Mouse (Mus musculus) limb, embryonic 11.5 days (tissue): ENCODE measurements around the gene Nucks1. TPM values are rescaled to one million over a fixed set of nuclear protein-coding genes. Genes with fewer than 3 reads are reported as not detected.

Experiments
- ATAC-seq: fragments of 200-750 bp; cut with Nextera tagmentation; 2 replicates; pipeline ENCODE4 v1.8.0; 2017; ENCODE audit warnings: low read depth; ENCODE audit not compliant: insufficient number of reproducible peaks, low FRiP score, low TSS enrichment
- DNase-seq: peaks from one replicate; pipeline ENCODE4 v3.0.0-alpha.2; 2015; ENCODE audit warnings: low spot score
- H3K27ac ChIP-seq: fragments of 300-500 bp; sonication (generic); replicated peaks from 2 replicates; pipeline ENCODE4 v1.5.1; 2014; ENCODE audit warnings: low read depth, mild to moderate bottlenecking, low read length
- H3K27me3 ChIP-seq: fragments of 300-500 bp; sonication (generic); 2 replicates; pipeline ENCODE4 v1.6.1; 2014; ENCODE audit warnings: mild to moderate bottlenecking, low read length, mixed read lengths; ENCODE audit not compliant: control insufficient read depth, insufficient read depth
- H3K36me3 ChIP-seq: fragments of 300-500 bp; sonication (generic); 2 replicates; pipeline ENCODE4 v1.6.1; 2014; ENCODE audit warnings: mild to moderate bottlenecking, low read length, moderate library complexity, mixed read lengths; ENCODE audit not compliant: control insufficient read depth, insufficient read depth
- H3K4me1 ChIP-seq: fragments of 300-500 bp; sonication (generic); 2 replicates; pipeline ENCODE4 v1.6.1; 2014; ENCODE audit warnings: low read length, mixed read lengths; ENCODE audit not compliant: control insufficient read depth, insufficient read depth
- H3K4me2 ChIP-seq: fragments of 300-500 bp; sonication (generic); 2 replicates; pipeline ENCODE4 v1.6.1; 2014; ENCODE audit warnings: low read depth, mild to moderate bottlenecking, moderate library complexity; ENCODE audit not compliant: severe bottlenecking
- H3K4me3 ChIP-seq: fragments of 300-500 bp; sonication (generic); 2 replicates; pipeline ENCODE4 v1.5.1; 2014; ENCODE audit warnings: low read depth, low read length
- H3K9ac ChIP-seq: fragments of 300-500 bp; sonication (generic); 2 replicates; pipeline ENCODE4 v1.6.1; 2014; ENCODE audit warnings: mild to moderate bottlenecking, low read length
- H3K9me3 ChIP-seq: fragments of 300-500 bp; sonication (generic); 2 replicates; pipeline ENCODE4 v1.6.1; 2016; ENCODE audit warnings: low read length; ENCODE audit not compliant: control insufficient read depth
- whole genome bisulfite sequencing: fragments of 180-500 bp; shearing (Covaris S2); extraction: QIAGEN DNeasy Blood & Tissue Kit; methylation state at CpG from one replicate; pipeline ENCODE4 v1.1.7; 2014; 5-methylcytosine and 5-hydroxymethylcytosine counted together
- polyA plus RNA-seq: library from polyadenylated mRNA; unstranded; fragments of >200 nt; fragmentation: Nextera tagmentation; extraction: Ambion mirVana; gene quantifications from 2 replicates; pipeline ENCODE4 v1.2.1, GENCODE M21; 2014

The Nucks1 gene
- polyA plus RNA-seq, 1 experiment from 2014 or later, result 63.4 TPM

GRCm38 (mm10) chr1:131954242-131954865 is 44.0 kb downstream of the Nucks1 start:
- H3K36me3 ChIP-seq, result no peaks in the 10 kb centered on the region
- no peak for ATAC-seq
- no peak overlapping the region for H3K9ac ChIP-seq
- H3K4me2 ChIP-seq, result no peak overlapping the region
- no peaks in the 10 kb centered on the region for H3K4me1 ChIP-seq
- H3K9me3 ChIP-seq, result no peaks in the 10 kb centered on the region
- no peak overlapping the region for H3K4me3 ChIP-seq
- no peak for DNase-seq
- 82% methylated on average over 12 of the region's 12 CpGs for WGBS
- H3K27ac ChIP-seq, result no peak overlapping the region
- H3K27me3 ChIP-seq, result no peaks in the 10 kb centered on the region

GRCm38 (mm10) chr1:131955131-131955757 is 44.9 kb downstream of the Nucks1 start:
- no peak overlapping the region for H3K4me2 ChIP-seq
- no peaks in the 10 kb centered on the region for H3K36me3 ChIP-seq
- ATAC-seq (no peak), DNase-seq (no peak)
- no peak overlapping the region for H3K27ac ChIP-seq
- no peaks in the 10 kb centered on the region for H3K4me1 ChIP-seq
- H3K27me3 ChIP-seq, result no peaks in the 10 kb centered on the region
- H3K9me3 ChIP-seq, result no peaks in the 10 kb centered on the region
- 13% methylated on average over 3 of the region's 3 CpGs for WGBS
- H3K4me3 ChIP-seq, result no peak overlapping the region
- H3K9ac ChIP-seq, result no peak overlapping the region

- Histone ChIP-seq H3K27ac (no peak overlapping the region), H3K4me3 (no peak overlapping the region), H3K9me3 (no peaks in the 10 kb centered on the region), H3K4me2 (no peak overlapping the region), H3K27me3 (peaks cover 6% of the 10 kb centered on the region; the same call in 1 of the 2 replicates), H3K9ac (no peak overlapping the region), H3K4me1 (0 out of 2 replicates have a peak, but pooled peaks cover under 1% of the 10 kb centered on the region), H3K36me3 (no peaks in the 10 kb centered on the region)
- no peak for DNase-seq
- no peak for ATAC-seq
- WGBS, result 82% methylated on average over 5 of the region's 5 CpGs
Observed at GRCm38 (mm10) chr1:131957416-131957815, 47.1 kb downstream of the Nucks1 start.

GRCm38 (mm10) chr1:131961004-131961403 is 50.7 kb downstream of the Nucks1 start:
- DNase-seq (no peak), ATAC-seq (no peak)
- Histone ChIP-seq H3K4me2 (no peak overlapping the region), H3K4me1 (peaks cover 11% of the 10 kb centered on the region), H3K27ac (no peak overlapping the region), H3K36me3 (no peaks in the 10 kb centered on the region), H3K9ac (no peak overlapping the region), H3K4me3 (no peak overlapping the region), H3K9me3 (no peaks in the 10 kb centered on the region), H3K27me3 (peaks cover 21% of the 10 kb centered on the region)
- 79% methylated on average over 2 of the region's 2 CpGs for whole genome bisulfite sequencing

- H3K4me1 ChIP-seq, result peaks cover 11% of the 10 kb centered on the region
- ATAC-seq, result peak; percentile 58; the same call in 1 of the 2 replicates
- H3K27ac ChIP-seq, result no peak within 1 kb of the TSS
Observed at GRCm38 (mm10) chr1:131962606-131963084, 52.3 kb downstream of the Nucks1 start, which contains the start of gene Slc45a3. TSS of gene Slc45a3 (plus strand) at chr1:131962967.

GRCm38 (mm10) chr1:131963085-131963951 is 53.0 kb downstream of the Nucks1 start:
- Histone ChIP-seq H3K4me3 (peak overlapping the region; percentile 65), H3K4me1 (peaks cover 11% of the 10 kb centered on the region), H3K9me3 (no peaks in the 10 kb centered on the region), H3K9ac (peak overlapping the region; percentile 55), H3K27me3 (peaks cover 21% of the 10 kb centered on the region), H3K4me2 (peak overlapping the region; percentile 99), H3K27ac (no peak overlapping the region), H3K36me3 (no peaks in the 10 kb centered on the region)
- under 1% methylated on average over 55 of the region's 76 CpGs for WGBS
- ATAC-seq (peak; percentile 44; the same call in 1 of the 2 replicates), DNase-seq (peak; percentile 56)

More at GRCm38 (mm10) chr1:131962606-131963084, 52.3 kb downstream of the Nucks1 start, which contains the start of gene Slc45a3:
- H3K36me3 ChIP-seq, result no peaks in the 10 kb centered on the region
- peak; percentile 61 for DNase-seq
- H3K9ac ChIP-seq, result peak within 1 kb of the TSS; percentile 55
- WGBS, result under 1% methylated on average over 35 of the region's 35 CpGs
- peaks cover 21% of the 10 kb centered on the region for H3K27me3 ChIP-seq
- peak within 1 kb of the TSS; percentile 65 for H3K4me3 ChIP-seq
- H3K4me2 ChIP-seq, result peak within 1 kb of the TSS; percentile 99
- H3K9me3 ChIP-seq, result no peaks in the 10 kb centered on the region

GRCm38 (mm10) chr1:131964100-131964499 is 53.8 kb downstream of the Nucks1 start:
- DNase-seq (no peak), ATAC-seq (no peak)
- peaks cover 11% of the 10 kb centered on the region for H3K4me1 ChIP-seq
- no peak overlapping the region for H3K9ac ChIP-seq
- peak overlapping the region; percentile 65; the same call in 1 of the 2 replicates for H3K4me3 ChIP-seq
- H3K9me3 ChIP-seq, result no peaks in the 10 kb centered on the region
- no peaks in the 10 kb centered on the region for H3K36me3 ChIP-seq
- WGBS, result 32% methylated on average over 5 of the region's 5 CpGs
- H3K27ac ChIP-seq, result no peak overlapping the region
- H3K4me2 ChIP-seq, result peak overlapping the region; percentile 99; the same call in 1 of the 2 replicates
- peaks cover 21% of the 10 kb centered on the region for H3K27me3 ChIP-seq

GRCm38 (mm10) chr1:131964580-131964979 is 54.2 kb downstream of the Nucks1 start:
- Histone ChIP-seq H3K9me3 (no peaks in the 10 kb centered on the region), H3K27me3 (peaks cover 21% of the 10 kb centered on the region), H3K36me3 (no peaks in the 10 kb centered on the region), H3K4me1 (peaks cover 11% of the 10 kb centered on the region), H3K4me3 (no peak overlapping the region), H3K4me2 (no peak overlapping the region), H3K9ac (no peak overlapping the region), H3K27ac (no peak overlapping the region)
- WGBS, result 72% methylated on average over 7 of the region's 7 CpGs
- no peak for ATAC-seq
- DNase-seq, result no peak
